Mouse (Mus musculus) liver, adult 2 months (tissue): Measurements from ENCODE around the gene Gm13272. TPM values are rescaled to one million over a fixed set of nuclear protein-coding genes. Genes with fewer than 3 reads are reported as not detected.
"Not testable (repeated sequence)": the region's sequence is repeated elsewhere in the genome, so short reads cannot be mapped to it uniquely, and the experiment has no call there.

ENCODE experiments used
- DNase-seq: peaks from one replicate; pipeline ENCODE4 v3.0.0-alpha.2; 2011; ENCODE audit warnings: low read depth, low spot score; ENCODE audit errors: extremely low read depth
- H3K27ac ChIP-seq: fragments of 200-500 bp; replicated peaks from 2 replicates; pipeline ENCODE4 v1.5.1; 2012; ENCODE audit warnings: low read depth, mild to moderate bottlenecking, control low read depth, inconsistent platforms, low read length; ENCODE audit not compliant: insufficient read depth
- H3K27me3 ChIP-seq: fragments of 200-500 bp; 2 replicates; pipeline ENCODE4 v1.6.1; 2012; ENCODE audit warnings: mild to moderate bottlenecking, moderate library complexity, low read length, inconsistent platforms; ENCODE audit not compliant: control insufficient read depth, insufficient read depth
- H3K36me3 ChIP-seq: fragments of 200-500 bp; 2 replicates; pipeline ENCODE4 v1.6.1; 2012; ENCODE audit warnings: low read length, inconsistent platforms; ENCODE audit not compliant: control insufficient read depth, insufficient read depth
- H3K4me1 ChIP-seq: fragments of 200-500 bp; 2 replicates; pipeline ENCODE4 v1.6.1; 2011; ENCODE audit warnings: low read length; ENCODE audit not compliant: control insufficient read depth, insufficient read depth
- H3K4me3 ChIP-seq: fragments of 200-500 bp; 2 replicates; pipeline ENCODE4 v1.5.1; 2011; ENCODE audit warnings: low read depth, mild to moderate bottlenecking, control low read depth, low read length, moderate library complexity; ENCODE audit not compliant: insufficient read depth
- H3K79me2 ChIP-seq: fragments of 200-500 bp; 2 replicates; pipeline ENCODE4 v1.6.1; 2012; ENCODE audit warnings: inconsistent platforms, mild to moderate bottlenecking, low read length, moderate library complexity; ENCODE audit not compliant: control insufficient read depth, insufficient read depth
- H3K9ac ChIP-seq: fragments of 200-500 bp; 2 replicates; pipeline ENCODE4 v1.6.1; 2012; ENCODE audit warnings: low read depth, mild to moderate bottlenecking, control low read depth, inconsistent platforms, low read length
- CTCF ChIP-seq: fragments of 200-500 bp; IDR thresholded peaks from 2 replicates; pipeline ENCODE4 v1.5.1; 2011; ENCODE audit warnings: low read depth, low read length, control low read depth
- POLR2A ChIP-seq: fragments of 200-500 bp; IDR thresholded peaks from 2 replicates; pipeline ENCODE4 v1.6.1; 2011; ENCODE audit warnings: low read length, control low read depth; ENCODE audit not compliant: insufficient read depth; ENCODE audit errors: extremely low read depth
- WGBS: fragments of 180-500 bp; shearing (Covaris S2); methylation state at CpG from one replicate; pipeline ENCODE4 v1.1.7; 2018; 5-methylcytosine and 5-hydroxymethylcytosine counted together
- polyA plus RNA-seq: library from polyadenylated mRNA; depleted of rRNA; stranded (reverse); fragments of >200 nt; gene quantifications from 2 replicates; pipeline ENCODE4 v1.2.3, GENCODE M21; 2012
- total RNA-seq: library from RNA; depleted of rRNA; stranded (reverse); fragments of >200 nt; gene quantifications from 2 replicates; pipeline ENCODE4 v1.2.3, GENCODE M21; 2014

Gm13272 gene
- total and polyA plus RNA-seq, 2 experiments = not detected

DNA sequence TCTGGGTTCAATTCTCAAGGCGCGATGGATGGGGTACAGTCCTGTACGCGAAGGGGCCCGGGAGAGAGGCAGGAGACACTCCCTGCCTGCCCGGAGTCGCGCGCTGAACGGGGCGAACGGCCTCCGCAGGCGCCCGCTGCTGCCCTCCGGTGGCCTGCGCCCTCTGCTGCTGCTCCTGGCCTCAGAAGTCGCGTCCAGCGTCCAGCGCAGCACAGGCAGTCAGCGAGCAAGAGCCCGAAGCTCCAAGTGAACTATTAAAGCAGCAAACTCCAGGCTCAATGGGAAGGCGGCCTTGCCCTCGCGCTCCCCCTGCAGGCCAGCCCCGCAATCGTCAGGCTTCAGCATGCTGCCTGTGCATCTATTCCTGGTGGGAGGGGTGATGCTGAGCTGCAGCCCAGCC, 19.2 kb upstream of the Gm13272 start:
- not testable (repeated sequence) for H3K27me3 ChIP-seq, H3K36me3 ChIP-seq, H3K4me1 ChIP-seq, H3K79me2 ChIP-seq
- Histone ChIP-seq H3K9ac (0 out of 2 replicates have a peak overlapping the region, but pooled peaks have one; percentile 67), H3K4me3 (peak overlapping the region; percentile 9; the same call in 1 of the 2 replicates), H3K27ac (peak overlapping the region; percentile 43; the same call in 1 of the 2 replicates)
- peak; percentile 71 for DNase-seq
- TF ChIP-seq POLR2A = peak; percentile 50; the same call in 1 of the 2 replicates
- TF ChIP-seq CTCF = peak; percentile 40
- 0% methylated on average over 26 of the region's 28 CpGs for WGBS

DNA sequence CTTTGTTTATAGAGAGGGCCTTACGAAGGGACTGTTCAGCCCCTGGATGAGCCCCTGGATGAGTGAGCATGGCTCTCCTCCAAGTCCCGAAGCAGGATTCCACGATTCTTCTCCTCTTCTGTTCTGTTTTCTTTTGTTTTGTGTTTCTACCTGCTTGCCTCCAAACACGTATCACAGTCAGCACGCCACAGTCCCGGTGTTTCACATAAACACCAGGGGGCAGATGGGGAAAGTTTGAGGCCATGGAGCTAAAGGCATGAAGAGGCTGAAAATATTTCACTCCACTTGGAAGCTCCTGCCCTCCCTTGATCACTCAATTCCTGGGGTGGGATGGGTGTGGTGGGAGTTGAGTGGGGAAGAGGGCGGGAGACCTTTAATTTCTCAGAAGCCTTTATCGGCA, 17.9 kb upstream of the Gm13272 start:
- H3K27me3 ChIP-seq, DNase-seq, H3K27ac ChIP-seq, H3K79me2 ChIP-seq, H3K4me1 ChIP-seq, H3K9ac ChIP-seq, H3K36me3 ChIP-seq, H3K4me3 ChIP-seq: not testable (repeated sequence)
- WGBS = 66% methylated on average over 6 of the region's 8 CpGs

DNA sequence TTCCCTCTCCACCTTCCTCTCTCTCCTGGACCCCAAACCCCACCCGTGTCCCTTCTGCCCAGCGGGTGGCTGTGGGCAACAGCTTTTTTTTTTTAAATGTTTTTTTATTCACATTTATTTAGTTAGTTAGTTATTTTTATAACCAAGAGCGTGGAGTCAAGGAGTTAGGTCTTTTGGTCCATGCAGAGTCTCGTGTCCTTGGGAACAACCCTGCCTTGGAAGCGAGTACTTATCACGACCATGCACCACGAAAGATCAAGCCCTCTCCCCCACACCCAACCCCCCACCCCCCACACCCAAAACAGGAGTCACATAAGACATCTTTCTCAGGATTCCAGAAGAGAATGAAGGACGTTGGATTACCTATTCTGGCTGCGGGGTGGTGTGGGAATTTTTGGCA, 17.3 kb upstream of the Gm13272 start:
- WGBS = 57% methylated on average over 9 of the region's 9 CpGs
- not testable (repeated sequence) for H3K36me3 ChIP-seq

DNA sequence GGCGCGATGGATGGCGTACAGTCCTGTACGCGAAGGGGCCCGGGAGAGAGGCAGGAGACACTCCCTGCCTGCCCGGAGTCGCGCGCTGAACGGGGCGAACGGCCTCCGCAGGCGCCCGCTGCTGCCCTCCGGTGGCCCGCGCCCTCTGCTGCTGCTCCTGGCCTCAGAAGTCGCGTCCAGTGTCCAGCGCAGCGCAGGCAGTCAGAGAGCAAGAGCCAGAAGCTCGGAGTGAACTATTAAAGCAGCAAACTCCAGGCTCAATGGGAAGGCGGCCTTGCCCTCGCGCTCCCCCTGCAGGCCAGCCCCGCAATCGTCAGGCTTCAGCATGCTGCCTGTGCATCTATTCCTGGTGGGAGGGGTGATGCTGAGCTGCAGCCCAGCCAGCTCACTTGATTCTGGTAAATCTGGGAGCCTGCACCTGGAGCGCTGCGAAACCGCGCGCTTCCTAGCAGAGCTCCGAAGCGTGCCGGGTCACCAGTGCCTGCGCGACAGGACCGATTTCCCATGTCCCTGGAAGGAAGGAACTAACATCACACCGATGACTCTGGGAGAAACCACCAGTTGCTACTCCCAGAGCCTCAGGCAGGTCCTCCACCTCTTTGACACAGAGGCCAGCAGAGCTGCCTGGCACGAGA, 16.1 kb upstream of the Gm13272 start:
- not testable (repeated sequence) for H3K27ac ChIP-seq, H3K79me2 ChIP-seq, H3K4me1 ChIP-seq, H3K36me3 ChIP-seq, H3K27me3 ChIP-seq
- peak; percentile 75 for DNase-seq
- Histone ChIP-seq H3K9ac (peak overlapping the region; percentile 55; the same call in 1 of the 2 replicates), H3K4me3 (peak overlapping the region; percentile 45)
- TF ChIP-seq CTCF = peak; percentile 40; the same call in 1 of the 2 replicates
- 0 out of 2 replicates have a peak, but pooled peaks have one; percentile 13 for TF ChIP-seq POLR2A
- WGBS = 5% methylated on average over 35 of the region's 42 CpGs

More for the DNA sequence above, 17.3 kb upstream of the Gm13272 start:
- not testable (repeated sequence) for H3K79me2 ChIP-seq, DNase-seq, H3K27ac ChIP-seq, H3K27me3 ChIP-seq, H3K4me3 ChIP-seq, H3K9ac ChIP-seq, H3K4me1 ChIP-seq

DNA sequence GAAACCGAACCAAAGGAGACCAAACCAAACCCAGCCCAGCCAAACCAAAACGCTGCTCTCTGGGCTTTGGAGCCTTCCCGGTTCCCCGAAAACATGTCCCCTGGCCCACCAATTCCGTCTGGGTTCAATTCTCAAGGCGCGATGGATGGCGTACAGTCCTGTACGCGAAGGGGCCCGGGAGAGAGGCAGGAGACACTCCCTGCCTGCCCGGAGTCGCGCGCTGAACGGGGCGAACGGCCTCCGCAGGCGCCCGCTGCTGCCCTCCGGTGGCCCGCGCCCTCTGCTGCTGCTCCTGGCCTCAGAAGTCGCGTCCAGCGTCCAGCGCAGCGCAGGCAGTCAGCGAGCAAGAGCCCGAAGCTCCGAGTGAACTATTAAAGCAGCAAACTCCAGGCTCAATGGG, 6.1 kb upstream of the Gm13272 start, which contains the start of gene Gm13290:
Gm13290 (plus strand) TSS at position 301 of the 400 bp plus-strand sequence.
- not testable (repeated sequence) for H3K27ac ChIP-seq, H3K4me1 ChIP-seq, H3K79me2 ChIP-seq, DNase-seq, H3K36me3 ChIP-seq, H3K27me3 ChIP-seq, H3K4me3 ChIP-seq, H3K9ac ChIP-seq
- no CpG with 5 or more reads among the region's 32 CpGs for WGBS

DNA sequence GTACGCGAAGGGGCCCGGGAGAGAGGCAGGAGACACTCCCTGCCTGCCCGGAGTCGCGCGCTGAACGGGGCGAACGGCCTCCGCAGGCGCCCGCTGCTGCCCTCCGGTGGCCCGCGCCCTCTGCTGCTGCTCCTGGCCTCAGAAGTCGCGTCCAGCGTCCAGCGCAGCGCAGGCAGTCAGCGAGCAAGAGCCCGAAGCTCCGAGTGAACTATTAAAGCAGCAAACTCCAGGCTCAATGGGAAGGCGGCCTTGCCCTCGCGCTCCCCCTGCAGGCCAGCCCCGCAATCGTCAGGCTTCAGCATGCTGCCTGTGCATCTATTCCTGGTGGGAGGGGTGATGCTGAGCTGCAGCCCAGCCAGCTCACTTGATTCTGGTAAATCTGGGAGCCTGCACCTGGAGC, 3.0 kb upstream of the Gm13272 start, which contains the start of gene Gm13289:
Gm13289 (plus strand) TSS at position 301 of the 400 bp plus-strand sequence.
- H3K9ac ChIP-seq, DNase-seq, H3K79me2 ChIP-seq, H3K27me3 ChIP-seq, H3K4me1 ChIP-seq, H3K36me3 ChIP-seq, H3K4me3 ChIP-seq, H3K27ac ChIP-seq: not testable (repeated sequence)
- WGBS = no CpG with 5 or more reads among the region's 29 CpGs

DNA sequence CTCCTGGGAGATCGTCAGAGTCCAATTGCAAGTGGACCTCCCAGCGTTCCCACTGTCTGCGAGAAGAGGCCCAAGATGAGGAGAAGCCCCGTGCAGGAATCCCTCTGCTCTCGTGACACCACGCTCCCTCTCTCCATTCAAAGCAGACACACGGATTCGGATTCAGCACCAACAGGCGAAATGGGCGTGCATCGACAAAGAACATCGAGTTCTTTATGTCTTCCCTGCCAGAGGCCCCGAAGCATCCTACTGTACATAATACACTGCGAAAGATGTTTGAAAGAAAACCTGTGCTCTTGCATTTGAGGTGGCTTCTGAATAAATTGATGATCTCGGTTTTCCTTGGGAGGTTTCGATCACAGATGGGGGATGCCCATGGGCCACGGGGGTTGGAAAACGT, 670 bp downstream of the Gm13272 start:
- H3K4me3 ChIP-seq, H3K4me1 ChIP-seq, H3K79me2 ChIP-seq, H3K27ac ChIP-seq, H3K9ac ChIP-seq, H3K36me3 ChIP-seq, H3K27me3 ChIP-seq, DNase-seq: not testable (repeated sequence)
- WGBS = 51% methylated on average over 16 of the region's 18 CpGs

DNA sequence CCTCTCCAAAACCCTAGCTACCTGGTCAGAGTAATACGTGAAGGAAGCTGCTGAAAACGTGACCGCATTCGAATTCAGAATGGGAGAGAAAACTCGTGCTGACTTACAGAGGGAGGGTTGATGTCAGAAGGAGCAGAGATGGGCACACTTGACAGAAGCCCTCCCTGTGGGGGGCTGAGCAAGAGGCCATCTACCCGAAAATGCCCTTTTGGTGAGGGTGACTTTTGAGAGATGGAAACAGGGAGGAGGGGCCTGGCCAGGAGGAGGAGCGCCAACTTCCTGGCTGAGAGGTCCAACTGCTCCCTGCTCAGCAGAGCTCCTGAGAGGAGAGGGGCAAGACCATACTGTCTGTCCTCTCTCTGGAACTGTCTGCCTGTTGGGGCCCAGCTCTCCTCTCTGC, 2.2 kb downstream of the Gm13272 start, which contains the start of gene Ifnz:
Ifnz (plus strand) TSS at position 301 of the 400 bp plus-strand sequence.
- not testable (repeated sequence) for H3K4me1 ChIP-seq, H3K9ac ChIP-seq, H3K36me3 ChIP-seq, H3K27me3 ChIP-seq, H3K4me3 ChIP-seq, DNase-seq, H3K79me2 ChIP-seq
- WGBS = 9% methylated on average over 5 of the region's 7 CpGs
- H3K27ac ChIP-seq = 0 out of 2 replicates have a peak within 1 kb of the TSS, but pooled peaks have one; percentile 12

DNA sequence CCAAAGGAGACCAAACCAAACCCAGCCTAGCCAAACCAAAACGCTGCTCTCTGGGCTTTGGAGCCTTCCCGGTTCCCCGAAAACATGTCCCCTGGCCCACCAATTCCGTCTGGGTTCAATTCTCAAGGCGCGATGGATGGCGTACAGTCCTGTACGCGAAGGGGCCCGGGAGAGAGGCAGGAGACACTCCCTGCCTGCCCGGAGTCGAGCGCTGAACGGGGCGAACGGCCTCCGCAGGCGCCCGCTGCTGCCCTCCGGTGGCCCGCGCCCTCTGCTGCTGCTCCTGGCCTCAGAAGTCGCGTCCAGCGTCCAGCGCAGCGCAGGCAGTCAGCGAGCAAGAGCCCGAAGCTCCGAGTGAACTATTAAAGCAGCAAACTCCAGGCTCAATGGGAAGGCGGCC, 2.7 kb downstream of the Gm13272 start:
- not testable (repeated sequence) for DNase-seq, H3K4me1 ChIP-seq, H3K9ac ChIP-seq, H3K79me2 ChIP-seq, H3K27me3 ChIP-seq, H3K4me3 ChIP-seq, H3K36me3 ChIP-seq
- H3K27ac ChIP-seq = 0 out of 2 replicates have a peak overlapping the region, but pooled peaks have one; percentile 12
- WGBS = under 1% methylated on average over 19 of the region's 31 CpGs
